Mouse (Mus musculus): ENCODE measurements around the gene Gramd1b. TPM values are rescaled to one million over a fixed set of nuclear protein-coding genes. Genes with fewer than 3 reads are reported as not detected.

Gramd1b gene
- total RNA-seq, 2 experiments from 2014 or later, result 108 to 117 TPM

- intact Hi-C loops (cut with DNase I), result no loop called here
Measured at GRCm38 (mm10) chr9:40323171-40323570, 208.0 kb downstream of the Gramd1b start.

GRCm38 (mm10) chr9:40322372-40322771 lies 208.8 kb downstream of the Gramd1b start:
- no peak for DNase-seq
- intact Hi-C loops (cut with DNase I), result no loop called here

More at GRCm38 (mm10) chr9:40323171-40323570, 208.0 kb downstream of the Gramd1b start:
- DNase-seq, result no peak

- no peak for DNase-seq
- intact Hi-C loops (cut with DNase I), result no loop called here
Measured at GRCm38 (mm10) chr9:40321668-40322003, 209.5 kb downstream of the Gramd1b start.

- DNase-seq, result peak; percentile 67
- intact Hi-C loops (cut with DNase I), result no loop called here
Measured at GRCm38 (mm10) chr9:40320879-40321667, 210.1 kb downstream of the Gramd1b start.

- intact Hi-C loops (cut with DNase I), result no loop called here
- no peak for DNase-seq
Measured at GRCm38 (mm10) chr9:40320405-40320804, 210.8 kb downstream of the Gramd1b start.

GRCm38 (mm10) chr9:40318771-40319170 lies 212.4 kb downstream of the Gramd1b start:
- intact Hi-C loops (cut with DNase I), result no loop called here
- DNase-seq, result no peak

- intact Hi-C loops (cut with DNase I), result no loop called here
- DNase-seq, result no peak
Measured at GRCm38 (mm10) chr9:40317735-40318134, 213.4 kb downstream of the Gramd1b start.

- intact Hi-C loops (cut with DNase I), result no loop called here
- DNase-seq, result no peak
Measured at GRCm38 (mm10) chr9:40316865-40317660, 214.1 kb downstream of the Gramd1b start.

GRCm38 (mm10) chr9:40311813-40312212 lies 219.4 kb downstream of the Gramd1b start:
- DNase-seq, result no peak
- intact Hi-C loops (cut with DNase I), result no loop called here

GRCm38 (mm10) chr9:40309876-40310275 lies 221.3 kb downstream of the Gramd1b start:
- intact Hi-C loops (cut with DNase I), result no loop called here
- DNase-seq, result no peak

GRCm38 (mm10) chr9:40307311-40307710 lies 223.9 kb downstream of the Gramd1b start:
- DNase-seq, result no peak
- intact Hi-C loops (cut with DNase I), result no loop called here

GRCm38 (mm10) chr9:40304243-40304642 lies 226.9 kb downstream of the Gramd1b start:
- no peak for DNase-seq
- intact Hi-C loops (cut with DNase I), result no loop called here

GRCm38 (mm10) chr9:40302375-40302774 lies 228.8 kb downstream of the Gramd1b start:
- intact Hi-C loops (cut with DNase I), result no loop called here
- DNase-seq, result no peak

- no peak for DNase-seq
- intact Hi-C loops (cut with DNase I), result no loop called here
Measured at GRCm38 (mm10) chr9:40301475-40301874, 229.7 kb downstream of the Gramd1b start.

- intact Hi-C loops (cut with DNase I), result no loop called here
- DNase-seq, result no peak
Measured at GRCm38 (mm10) chr9:40300018-40300989, 230.9 kb downstream of the Gramd1b start.

- no peak for DNase-seq
- intact Hi-C loops (cut with DNase I), result no loop called here
Measured at GRCm38 (mm10) chr9:40299323-40299722, 231.9 kb downstream of the Gramd1b start.

- intact Hi-C loops (cut with DNase I), result no loop called here
- no peak for DNase-seq
Measured at GRCm38 (mm10) chr9:40297969-40298368, 233.2 kb downstream of the Gramd1b start.

GRCm38 (mm10) chr9:40296251-40296650 lies 234.9 kb downstream of the Gramd1b start:
- intact Hi-C loops (cut with DNase I), result no loop called here
- DNase-seq, result peak; percentile 62

GRCm38 (mm10) chr9:40294866-40295265 lies 236.3 kb downstream of the Gramd1b start:
- intact Hi-C loops (cut with DNase I), result no loop called here
- no peak for DNase-seq

GRCm38 (mm10) chr9:40294210-40294609 lies 237.0 kb downstream of the Gramd1b start:
- intact Hi-C loops (cut with DNase I), result no loop called here
- DNase-seq, result no peak

GRCm38 (mm10) chr9:40293740-40294139 lies 237.4 kb downstream of the Gramd1b start:
- intact Hi-C loops (cut with DNase I), result no loop called here

More at GRCm38 (mm10) chr9:40293740-40294139, 237.4 kb downstream of the Gramd1b start:
- DNase-seq, result no peak

Data from left cerebral cortex, postnatal 4 days (tissue).